21 mouse cellular contexts compared by ENCODE assay signal in the genomic region with DNA sequence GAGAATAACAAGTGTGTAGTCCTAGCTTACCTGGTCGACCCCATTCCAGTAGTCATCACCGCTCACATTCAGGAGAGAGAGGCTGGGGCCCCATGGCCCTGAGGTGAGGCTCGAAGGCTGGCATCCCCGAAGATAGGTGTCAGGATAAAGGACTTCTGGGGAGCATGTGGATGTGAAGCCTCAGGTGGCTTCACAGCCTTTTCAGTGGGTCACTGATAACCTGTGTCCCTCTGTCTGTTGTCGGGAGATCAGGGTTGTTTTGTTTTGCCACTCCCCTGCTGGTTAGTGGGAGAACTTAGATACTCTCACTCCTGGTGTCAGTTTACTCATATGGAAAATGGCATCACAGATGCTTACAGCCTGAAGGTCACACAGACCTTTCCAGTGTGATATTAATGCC. TPM values are rescaled to one million over a fixed set of nuclear protein-coding genes. Genes with fewer than 3 reads are reported as not detected.
DNase-seq lines count a peak whose midpoint lies in the region; ATAC-seq lines count a peak whose summit lies in the region.
"Had no signal": no experiment of that assay in that cellular context is flagged by ENCODE, and none has a peak within 500 bp of the region (broad histone marks: within the 10 kb centered on the region; RNA-seq: fewer than 3 reads in every experiment).

No protein-coding gene starts in this region.

- no peak overlapping the region for H3K9ac ChIP-seq in hindbrain, embryonic 12.5 days
- no peak overlapping the region for H3K9ac ChIP-seq in midbrain, embryonic 13.5 days (replicated peaks)
- no peak overlapping the region for H3K9ac ChIP-seq in midbrain, embryonic 14.5 days (replicated peaks; ENCODE audit: low read length)
- 0 out of 2 replicates have a peak overlapping the region, but pooled peaks have one; percentile 3 for H3K9ac ChIP-seq in liver, embryonic 12.5 days
- H3K9ac ChIP-seq: forebrain, embryonic 15.5 days; kidney, embryonic 15.5 days; limb, embryonic 13.5 days; lung, embryonic 15.5 days; midbrain, embryonic 15.5 days had no signal

- no peaks in the 10 kb centered on the region for H3K27me3 ChIP-seq in hindbrain, embryonic 12.5 days
- H3K27me3 ChIP-seq in hindbrain, embryonic 10.5 days (ENCODE audit: insufficient read depth, poor library complexity, severe bottlenecking), result no peaks in the 10 kb centered on the region
- H3K27me3 ChIP-seq in midbrain, embryonic 13.5 days, result no peaks in the 10 kb centered on the region
- H3K27me3 ChIP-seq in midbrain, embryonic 14.5 days (ENCODE audit: control insufficient read depth, insufficient read depth, low read length), result no peaks in the 10 kb centered on the region
- no peaks in the 10 kb centered on the region for H3K27me3 ChIP-seq in liver, embryonic 12.5 days (replicated peaks)
- H3K27me3 ChIP-seq: forebrain, embryonic 15.5 days; kidney, embryonic 15.5 days; limb, embryonic 13.5 days; lung, embryonic 15.5 days; midbrain, embryonic 15.5 days had no signal

- 62% methylated on average over 5 of the region's 5 CpGs for WGBS in hindbrain, embryonic 12.5 days
- WGBS in hindbrain, embryonic 10.5 days, result 70% methylated on average over 5 of the region's 5 CpGs
- WGBS in midbrain, embryonic 13.5 days, result 78% methylated on average over 5 of the region's 5 CpGs
- WGBS in midbrain, embryonic 14.5 days, result 79% methylated on average over 5 of the region's 5 CpGs
- WGBS in liver, embryonic 12.5 days (ENCODE audit: insufficient replicate concordance), result 36% methylated on average over 5 of the region's 5 CpGs

- peak overlapping the region; percentile 35; the same call in 1 of the 2 replicates for H3K27ac ChIP-seq in hindbrain, embryonic 12.5 days
- H3K27ac ChIP-seq in hindbrain, embryonic 10.5 days, result no peak overlapping the region
- 0 out of 2 replicates have a peak overlapping the region, but pooled peaks have one; percentile 14 for H3K27ac ChIP-seq in midbrain, embryonic 13.5 days
- no peak overlapping the region for H3K27ac ChIP-seq in midbrain, embryonic 14.5 days (replicated peaks; ENCODE audit: low read depth, low read length)
- H3K27ac ChIP-seq in liver, embryonic 12.5 days, result peak overlapping the region; percentile 71
- H3K27ac ChIP-seq: forebrain, embryonic 15.5 days; hindbrain, postnatal 0 days; limb, embryonic 13.5 days; lung, embryonic 15.5 days; midbrain, embryonic 15.5 days had no signal

- DNase-seq in hindbrain, embryonic 10.5 days (ENCODE audit: low spot score), result no peak
- DNase-seq in midbrain, embryonic 14.5 days, result no peak
- no peak for DNase-seq in heart, adult 9 months (ENCODE audit: low spot score in 2 of 2)
- no peak for DNase-seq in left cerebral cortex, adult 9 months (ENCODE audit: low spot score in 2 of 2)
- DNase-seq: cerebellum, adult 9-10 months; gastrocnemius, postnatal 14 days; heart, postnatal 10 days; kidney, postnatal 4 days had no signal

- H3K9me3 ChIP-seq in hindbrain, embryonic 12.5 days (replicated peaks), result no peaks in the 10 kb centered on the region
- H3K9me3 ChIP-seq in hindbrain, embryonic 10.5 days, result no peaks in the 10 kb centered on the region
- H3K9me3 ChIP-seq in midbrain, embryonic 13.5 days, result no peaks in the 10 kb centered on the region
- no peaks in the 10 kb centered on the region for H3K9me3 ChIP-seq in midbrain, embryonic 14.5 days (ENCODE audit: control insufficient read depth, low read length)
- H3K9me3 ChIP-seq in liver, embryonic 12.5 days (replicated peaks), result no peaks in the 10 kb centered on the region
- H3K9me3 ChIP-seq: forebrain, embryonic 15.5 days; heart, embryonic 10.5 days; kidney, embryonic 15.5 days; limb, embryonic 13.5 days; lung, embryonic 15.5 days; midbrain, embryonic 15.5 days had no signal

- no peak for ATAC-seq in hindbrain, embryonic 12.5 days (ENCODE audit: low FRiP score)
- ATAC-seq in midbrain, embryonic 13.5 days, result peak; percentile 29; the same call in 1 of the 2 replicates
- ATAC-seq in midbrain, embryonic 14.5 days (ENCODE audit: low FRiP score, low TSS enrichment), result no peak
- peak; percentile 52 for ATAC-seq in liver, embryonic 12.5 days
- ATAC-seq in megakaryocyte, adult 5-6 weeks (ENCODE audit: poor library complexity, severe bottlenecking), result peak; percentile 9
- ATAC-seq: CD4-positive, CD25-positive, alpha-beta regulatory T cell, adult 4 months; forebrain, embryonic 15.5 days; intestine, postnatal 0 days had no signal

- peaks cover 37% of the 10 kb centered on the region for H3K4me1 ChIP-seq in hindbrain, embryonic 12.5 days
- H3K4me1 ChIP-seq in hindbrain, embryonic 10.5 days (replicated peaks), result peaks cover 35% of the 10 kb centered on the region
- H3K4me1 ChIP-seq in midbrain, embryonic 13.5 days (replicated peaks), result peaks cover 50% of the 10 kb centered on the region
- H3K4me1 ChIP-seq in midbrain, embryonic 14.5 days (ENCODE audit: control insufficient read depth, insufficient read depth, low read length), result peaks cover 16% of the 10 kb centered on the region
- H3K4me1 ChIP-seq in liver, embryonic 12.5 days, result peaks cover 64% of the 10 kb centered on the region

- no peaks in the 10 kb centered on the region for H3K36me3 ChIP-seq in hindbrain, embryonic 12.5 days
- no peaks in the 10 kb centered on the region for H3K36me3 ChIP-seq in hindbrain, embryonic 10.5 days
- no peaks in the 10 kb centered on the region for H3K36me3 ChIP-seq in midbrain, embryonic 13.5 days
- H3K36me3 ChIP-seq in midbrain, embryonic 14.5 days (ENCODE audit: control insufficient read depth, insufficient read depth, low read length), result no peaks in the 10 kb centered on the region
- peaks cover 4% of the 10 kb centered on the region; the same call in 1 of the 2 replicates for H3K36me3 ChIP-seq in liver, embryonic 12.5 days
- H3K36me3 ChIP-seq: forebrain, embryonic 15.5 days; kidney, embryonic 15.5 days; lung, embryonic 15.5 days; midbrain, embryonic 15.5 days had no signal

- no peak overlapping the region for H3K4me3 ChIP-seq in hindbrain, embryonic 12.5 days
- no peak overlapping the region for H3K4me3 ChIP-seq in hindbrain, embryonic 10.5 days
- H3K4me3 ChIP-seq in midbrain, embryonic 13.5 days (replicated peaks), result no peak overlapping the region
- H3K4me3 ChIP-seq in midbrain, embryonic 14.5 days (replicated peaks; ENCODE audit: low read depth, low read length), result no peak overlapping the region
- no peak overlapping the region for H3K4me3 ChIP-seq in liver, embryonic 12.5 days
- H3K4me3 ChIP-seq: forebrain, embryonic 15.5 days; heart, embryonic 10.5 days; kidney, embryonic 15.5 days; limb, embryonic 13.5 days; lung, embryonic 15.5 days; midbrain, embryonic 15.5 days had no signal

- no peak overlapping the region for H3K4me2 ChIP-seq in hindbrain, embryonic 12.5 days (replicated peaks)
- no peak overlapping the region for H3K4me2 ChIP-seq in midbrain, embryonic 13.5 days (replicated peaks)
- no peak overlapping the region for H3K4me2 ChIP-seq in midbrain, embryonic 14.5 days (ENCODE audit: low read length)
- H3K4me2 ChIP-seq in liver, embryonic 12.5 days, result peak overlapping the region; percentile 43
- H3K4me2 ChIP-seq: forebrain, embryonic 15.5 days; kidney, embryonic 15.5 days; limb, embryonic 13.5 days; lung, embryonic 15.5 days had no signal

RNA-seq across cellular contexts. Expression of gene Igf1r, which starts 32.9 kb away (rescaled TPM):
- 42.3 and 43.0 TPM in 2 replicates for polyA plus RNA-seq in hindbrain, embryonic 12.5 days (2016; fragmentation: Nextera tagmentation; extraction: Ambion mirVana)
- 19.7 and 24.9 TPM in 2 replicates for polyA plus RNA-seq in hindbrain, embryonic 10.5 days (2016; fragmentation: Nextera tagmentation; extraction: Ambion mirVana)
- polyA plus RNA-seq in midbrain, embryonic 13.5 days (2015; fragmentation: Nextera tagmentation; extraction: Ambion mirVana), result 28.0 and 31.4 TPM in 2 replicates
- polyA plus RNA-seq in midbrain, embryonic 14.5 days (2014; fragmentation: Nextera tagmentation; extraction: Ambion mirVana), result 25.8 and 34.1 TPM in 2 replicates
- polyA plus RNA-seq in liver, embryonic 12.5 days (2016; fragmentation: Nextera tagmentation; extraction: Ambion mirVana), result 8.5 and 9.6 TPM in 2 replicates
- total RNA-seq in megakaryocyte, adult 5-6 weeks (2015), result 18.2 and 18.8 TPM in 2 replicates
- total RNA-seq in megakaryocyte, adult 5-6 weeks (2017), result 12.9 and 17.9 TPM in 2 replicates

Comparison
In these comparisons a context has a peak if more than half of its experiments do, and no peak if none do; other contexts are left out.
1. ATAC-seq: peak in midbrain, embryonic 13.5 days (single experiment), liver, embryonic 12.5 days (single experiment) and megakaryocyte, adult 5-6 weeks (single experiment); none in hindbrain, embryonic 12.5 days (single experiment) and midbrain, embryonic 14.5 days (single experiment).
2. H3K27ac ChIP-seq: peak in hindbrain, embryonic 12.5 days (single experiment), midbrain, embryonic 13.5 days (single experiment) and liver, embryonic 12.5 days (single experiment); none in hindbrain, embryonic 10.5 days (single experiment) and midbrain, embryonic 14.5 days (single experiment).